Mouse (Mus musculus) forebrain, embryonic 14.5 days (tissue): ENCODE measurements around the gene Ints13. TPM values are rescaled to one million over a fixed set of nuclear protein-coding genes. Genes with fewer than 3 reads are reported as not detected.
A peak's percentile ranks its signal among the peaks of the same experiment; 100 is the strongest.
"Not testable (repeated sequence)": the region's sequence is repeated elsewhere in the genome, so short reads cannot be mapped to it uniquely, and the experiment has no call there.

Experiments used
- ATAC-seq: fragments of 200-750 bp; cut with Nextera tagmentation; 2 replicates; pipeline ENCODE4 v1.8.0; 2017; ENCODE audit warnings: mild to moderate bottlenecking, moderate library complexity
- DNase-seq: peaks from one replicate; pipeline ENCODE4 v3.0.0-alpha.2; 2015; ENCODE audit warnings: low spot score
- H3K27ac ChIP-seq: fragments of 300-500 bp; sonication (generic); 2 replicates; pipeline ENCODE4 v1.5.1; 2014; ENCODE audit warnings: low read depth, mild to moderate bottlenecking, control low read depth, low read length, moderate library complexity
- H3K27me3 ChIP-seq: fragments of 300-500 bp; sonication (generic); replicated peaks from 2 replicates; pipeline ENCODE4 v1.6.1; 2014; ENCODE audit warnings: low read length, control low read depth, mixed read lengths; ENCODE audit not compliant: control insufficient read depth, insufficient read depth
- H3K36me3 ChIP-seq: fragments of 300-500 bp; sonication (generic); 2 replicates; pipeline ENCODE4 v1.6.1; 2014; ENCODE audit warnings: low read length, control low read depth; ENCODE audit not compliant: control insufficient read depth, insufficient read depth
- H3K4me1 ChIP-seq: fragments of 300-500 bp; sonication (generic); 2 replicates; pipeline ENCODE4 v1.6.1; 2014; ENCODE audit warnings: antibody characterized with exemption, low read length, control low read depth; ENCODE audit not compliant: control insufficient read depth, insufficient read depth
- H3K4me2 ChIP-seq: fragments of 300-500 bp; sonication (generic); 2 replicates; pipeline ENCODE4 v1.6.1; 2014; ENCODE audit warnings: mild to moderate bottlenecking, control low read depth, low read length
- H3K4me3 ChIP-seq: fragments of 300-500 bp; sonication (generic); 2 replicates; pipeline ENCODE4 v1.5.1; 2014; ENCODE audit warnings: low read depth, low read length, control low read depth
- H3K9ac ChIP-seq: fragments of 300-500 bp; sonication (generic); 2 replicates; pipeline ENCODE4 v1.6.1; 2014; ENCODE audit warnings: mild to moderate bottlenecking, low read length, control low read depth, moderate library complexity
- H3K9me3 ChIP-seq: fragments of 300-500 bp; sonication (generic); replicated peaks from 2 replicates; pipeline ENCODE4 v1.6.1; 2016; ENCODE audit warnings: low read length, control low read depth, mixed read lengths; ENCODE audit not compliant: control insufficient read depth
- WGBS: fragments of 180-500 bp; shearing (Covaris S2); extraction: QIAGEN DNeasy Blood & Tissue Kit; methylation state at CpG from one replicate; pipeline ENCODE4 v1.1.7; 2014; 5-methylcytosine and 5-hydroxymethylcytosine counted together
- polyA plus RNA-seq: library from polyadenylated mRNA; unstranded; fragments of >200 nt; fragmentation: Nextera tagmentation; extraction: Ambion mirVana; gene quantifications from 2 replicates; pipeline ENCODE4 v1.2.1, GENCODE M21; 2014

Gene Ints13
- polyA plus RNA-seq, 1 experiment from 2014 or later = 52.9 TPM

DNA sequence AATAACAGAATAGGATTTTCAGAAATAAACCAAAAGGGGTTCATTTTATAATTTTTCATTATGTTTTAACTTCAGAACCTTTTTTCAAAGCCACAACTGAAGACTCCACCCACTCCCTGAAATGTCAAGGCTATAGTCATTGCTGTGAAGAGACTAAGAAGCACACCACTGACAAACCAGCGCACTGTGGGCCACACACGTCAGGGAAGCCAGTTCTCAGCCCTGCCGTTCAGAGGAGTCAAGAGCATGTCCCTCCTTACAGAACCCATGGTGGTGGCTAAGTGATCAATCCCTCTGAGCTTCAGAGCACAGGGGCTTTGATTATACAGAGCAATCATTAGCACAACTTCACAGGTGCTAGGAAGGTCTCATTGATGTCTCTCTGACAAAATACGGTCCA lies 25.0 kb upstream of the Ints13 start:
- DNase-seq (no peak), ATAC-seq (no peak)
- Histone ChIP-seq H3K9ac (no peak overlapping the region), H3K27ac (no peak overlapping the region), H3K36me3 (peaks cover 81% of the 10 kb centered on the region), H3K4me1 (no peaks in the 10 kb centered on the region), H3K27me3 (no peaks in the 10 kb centered on the region), H3K4me3 (no peak overlapping the region), H3K9me3 (no peaks in the 10 kb centered on the region), H3K4me2 (no peak overlapping the region)
- WGBS = 88% methylated on average over 4 of the region's 4 CpGs

DNA sequence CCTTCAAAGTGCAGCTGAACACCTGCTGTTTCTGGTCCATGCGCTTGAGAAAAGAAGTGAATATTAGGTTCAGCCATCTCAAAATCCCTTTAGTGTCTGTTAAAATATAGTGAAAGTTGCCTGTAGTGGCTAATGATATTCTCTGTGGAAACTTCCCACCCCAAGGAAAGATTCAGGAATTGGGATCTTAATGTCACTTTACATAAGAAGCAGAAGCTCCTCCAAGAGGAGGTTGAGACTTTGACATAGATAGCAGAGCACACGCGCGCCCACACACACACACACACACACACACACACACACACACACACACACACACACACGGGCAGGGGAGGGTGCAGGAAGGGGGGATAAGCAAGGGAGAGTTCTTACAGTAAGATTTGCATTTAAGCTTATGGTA lies 7.5 kb upstream of the Ints13 start:
- H3K27ac ChIP-seq = no peak overlapping the region
- 96% methylated on average over 5 of the region's 5 CpGs for WGBS
- no peak overlapping the region for H3K4me2 ChIP-seq
- no peaks in the 10 kb centered on the region for H3K4me1 ChIP-seq
- no peaks in the 10 kb centered on the region for H3K27me3 ChIP-seq
- no peak overlapping the region for H3K9ac ChIP-seq
- DNase-seq = no peak
- peaks cover 38% of the 10 kb centered on the region for H3K36me3 ChIP-seq
- no peaks in the 10 kb centered on the region for H3K9me3 ChIP-seq
- ATAC-seq = no peak
- no peak overlapping the region for H3K4me3 ChIP-seq

DNA sequence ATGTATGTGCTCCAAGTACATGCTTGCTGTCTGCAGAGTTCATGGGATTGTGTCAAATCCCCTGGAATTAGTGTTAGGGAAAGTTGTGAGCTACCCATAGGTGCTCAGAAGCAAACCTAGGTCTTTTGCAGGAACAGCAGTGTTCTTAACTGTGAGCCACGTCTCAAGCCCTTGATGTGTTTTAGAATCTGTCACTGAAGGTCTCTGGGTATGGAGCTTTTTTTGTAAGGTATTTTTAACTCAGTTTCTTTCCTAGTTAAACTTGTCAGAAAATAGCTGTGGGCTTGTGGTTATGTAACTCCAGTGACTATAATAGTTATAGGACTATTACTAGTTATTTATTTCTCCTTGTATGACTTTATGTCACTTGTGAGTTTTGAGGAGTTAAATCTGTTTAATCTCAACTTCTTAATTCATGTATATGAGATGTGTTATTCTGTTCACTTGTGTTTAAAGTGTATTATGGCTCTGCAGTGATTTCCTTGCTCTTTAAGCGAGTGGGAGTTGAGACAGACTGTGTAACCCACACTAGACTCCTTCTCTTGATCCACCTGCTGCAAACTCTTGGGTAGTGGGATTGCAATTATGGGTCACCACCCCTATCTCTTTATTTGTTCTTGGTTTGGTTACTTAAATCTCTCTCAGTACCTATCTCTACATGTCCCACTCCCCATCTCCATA lies 5.9 kb upstream of the Ints13 start:
- WGBS = 83% methylated on average over 2 of the region's 2 CpGs
- no peak for ATAC-seq

DNA sequence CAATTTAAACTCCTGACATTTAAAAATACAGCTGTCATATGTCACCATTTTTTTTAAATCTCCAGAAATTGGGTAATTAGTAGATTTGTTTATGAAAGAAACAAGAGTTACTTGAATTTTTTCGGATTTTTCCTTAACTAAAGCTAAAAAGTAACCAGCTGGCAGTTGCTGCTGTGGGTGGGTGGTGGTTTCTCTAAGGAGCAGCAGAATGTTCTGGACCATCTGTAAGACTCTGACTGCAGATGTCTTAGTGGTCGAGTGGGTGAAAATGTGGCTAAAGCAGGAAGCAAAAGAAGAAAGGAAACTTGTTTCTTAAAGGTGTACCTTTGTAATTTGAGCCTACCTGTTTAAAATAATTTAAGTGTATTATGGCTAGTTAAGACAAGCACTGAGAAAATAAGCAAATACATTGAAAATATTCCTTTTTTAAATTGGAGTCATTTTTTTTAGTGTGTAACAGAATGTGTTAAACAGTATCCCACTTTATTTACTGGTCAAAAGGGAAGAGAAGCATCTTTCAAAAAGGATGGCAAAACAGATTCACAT lies 2.8 kb upstream of the Ints13 start:
- no peaks in the 10 kb centered on the region for H3K36me3 ChIP-seq
- no peak overlapping the region for H3K27ac ChIP-seq
- H3K27me3 ChIP-seq = no peaks in the 10 kb centered on the region
- H3K9me3 ChIP-seq = no peaks in the 10 kb centered on the region
- DNase-seq (no peak), ATAC-seq (no peak)
- H3K4me1 ChIP-seq = peaks cover 15% of the 10 kb centered on the region
- no peak overlapping the region for H3K4me3 ChIP-seq
- no peak overlapping the region for H3K4me2 ChIP-seq
- 55% methylated on average over 2 of the region's 2 CpGs for WGBS
- H3K9ac ChIP-seq = no peak overlapping the region

More for the DNA sequence above, 5.9 kb upstream of the Ints13 start:
- Histone ChIP-seq H3K4me3 (no peak overlapping the region), H3K9ac (no peak overlapping the region), H3K27me3 (no peaks in the 10 kb centered on the region), H3K36me3 (peaks cover 21% of the 10 kb centered on the region; the same call in 1 of the 2 replicates), H3K4me1 (0 out of 2 replicates have a peak, but pooled peaks cover 4% of the 10 kb centered on the region), H3K27ac (no peak overlapping the region), H3K4me2 (no peak overlapping the region), H3K9me3 (no peaks in the 10 kb centered on the region)
- DNase-seq = no peak

DNA sequence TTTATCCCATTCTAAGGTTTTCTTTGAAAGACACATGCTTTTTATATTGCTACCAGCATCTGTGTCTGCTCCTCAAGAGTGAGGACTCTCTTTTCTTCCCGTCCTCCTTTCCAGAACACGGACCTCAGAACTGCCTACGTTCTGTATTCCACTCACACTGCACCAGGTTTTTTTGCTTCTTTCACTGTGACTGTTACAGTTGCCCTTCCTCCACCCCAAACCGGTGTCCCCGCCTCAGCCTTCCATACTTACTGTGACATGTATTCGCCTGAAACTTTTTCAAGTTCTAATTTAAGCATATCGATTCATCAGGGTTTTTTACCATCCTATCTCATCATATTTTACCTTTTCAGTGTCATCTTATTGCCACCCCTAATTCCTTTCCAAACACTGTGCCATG lies 951 bp upstream of the Ints13 start:
- WGBS = 15% methylated on average over 7 of the region's 7 CpGs
- H3K36me3 ChIP-seq = no peaks in the 10 kb centered on the region
- peak; percentile 20 for DNase-seq

DNA sequence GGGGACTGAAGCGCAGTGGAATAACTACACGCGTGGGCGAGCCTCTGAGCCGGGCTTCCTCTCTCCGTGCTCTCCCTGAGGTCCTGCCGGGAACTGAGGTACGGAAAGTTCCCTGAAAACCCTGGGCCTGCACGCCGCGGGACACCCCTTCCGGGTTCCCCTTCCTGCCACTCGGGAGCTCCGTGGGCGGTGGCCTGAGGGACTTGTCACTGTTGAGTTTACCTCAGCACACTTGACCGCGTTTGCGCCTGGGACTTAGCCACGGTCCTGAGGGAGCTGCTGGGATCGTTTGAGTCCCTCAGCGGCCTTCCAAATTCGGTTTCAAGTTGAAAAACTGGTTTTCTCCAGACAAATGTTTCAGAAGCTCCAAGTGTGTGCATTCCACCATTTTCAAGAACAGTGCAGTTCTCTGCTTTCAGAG lies 486 bp upstream of the Ints13 start:
- H3K4me3 ChIP-seq = peak overlapping the region; percentile 85
- ATAC-seq = no peak
- H3K9ac ChIP-seq = peak overlapping the region; percentile 93
- H3K4me1 ChIP-seq = peaks cover 22% of the 10 kb centered on the region
- H3K9me3 ChIP-seq = no peaks in the 10 kb centered on the region
- H3K27ac ChIP-seq = peak overlapping the region; percentile 96
- 0% methylated on average over 22 of the region's 22 CpGs for WGBS
- peak; percentile 57 for DNase-seq
- H3K27me3 ChIP-seq = no peaks in the 10 kb centered on the region
- H3K4me2 ChIP-seq = peak overlapping the region; percentile 68
- no peaks in the 10 kb centered on the region for H3K36me3 ChIP-seq

More for the DNA sequence above, 951 bp upstream of the Ints13 start:
- Histone ChIP-seq H3K27ac (no peak overlapping the region), H3K4me3 (peak overlapping the region; percentile 85), H3K4me2 (peak overlapping the region; percentile 68), H3K9me3 (no peaks in the 10 kb centered on the region), H3K9ac (peak overlapping the region; percentile 93), H3K27me3 (no peaks in the 10 kb centered on the region), H3K4me1 (peaks cover 22% of the 10 kb centered on the region)
- no peak for ATAC-seq

DNA sequence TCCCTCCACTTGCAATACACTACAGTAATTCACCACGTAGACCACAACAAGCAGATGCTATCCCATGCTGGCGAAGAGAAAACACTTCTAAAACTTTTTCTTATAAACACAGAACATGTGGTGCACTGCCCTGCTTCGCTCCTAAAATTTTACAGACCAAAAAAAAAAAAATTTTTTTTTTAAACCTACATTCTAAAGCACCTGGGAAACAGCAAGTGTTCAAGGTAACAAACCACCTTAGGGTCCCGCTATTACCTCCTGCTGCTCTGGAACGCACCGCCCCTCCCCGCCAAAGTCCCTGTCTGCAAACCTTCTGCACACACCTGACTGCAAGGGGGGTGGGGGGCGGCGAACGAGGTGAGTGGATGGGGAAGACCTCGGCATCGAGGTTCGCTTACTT lies 732 bp downstream of the Ints13 start, which contains the start of gene Fgfr1op2:
Gene Fgfr1op2, plus strand, starts transcription at position 301 of the 400 bp plus-strand sequence.
- Histone ChIP-seq H3K4me2 (peak within 1 kb of the TSS; percentile 70), H3K9me3 (no peaks in the 10 kb centered on the region), H3K9ac (peak within 1 kb of the TSS; percentile 93), H3K4me3 (peak within 1 kb of the TSS; percentile 85), H3K36me3 (no peaks in the 10 kb centered on the region), H3K27ac (peak within 1 kb of the TSS; percentile 96), H3K27me3 (no peaks in the 10 kb centered on the region), H3K4me1 (peaks cover 22% of the 10 kb centered on the region)
- DNase-seq = no peak
- under 1% methylated on average over 13 of the region's 13 CpGs for WGBS
- ATAC-seq = no peak; the same call in 1 of the 2 replicates

DNA sequence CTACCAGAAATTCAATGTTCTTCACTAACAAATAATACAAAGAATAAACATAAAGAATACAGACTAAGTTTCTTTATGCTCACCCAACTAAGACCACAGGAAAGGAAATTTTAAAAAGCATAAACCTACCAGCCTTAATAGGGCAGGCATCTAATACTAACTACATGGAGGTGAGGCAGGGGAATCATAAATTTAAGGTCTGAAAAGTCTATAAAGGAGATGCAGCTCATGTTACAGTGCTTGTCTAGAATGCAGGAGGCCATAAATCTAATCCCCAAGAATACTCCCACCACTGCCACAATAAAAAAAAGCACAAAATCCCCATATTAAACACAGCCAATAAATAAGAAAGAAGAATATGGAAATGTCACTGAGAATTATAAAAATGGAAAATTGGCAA lies 5.6 kb downstream of the Ints13 start:
- Histone ChIP-seq H3K4me1 (peaks cover 18% of the 10 kb centered on the region), H3K9ac (no peak overlapping the region), H3K36me3 (0 out of 2 replicates have a peak, but pooled peaks cover 3% of the 10 kb centered on the region), H3K4me2 (no peak overlapping the region), H3K27ac (no peak overlapping the region), H3K27me3 (no peaks in the 10 kb centered on the region), H3K9me3 (no peaks in the 10 kb centered on the region), H3K4me3 (no peak overlapping the region)
- DNase-seq (no peak), ATAC-seq (no peak)

DNA sequence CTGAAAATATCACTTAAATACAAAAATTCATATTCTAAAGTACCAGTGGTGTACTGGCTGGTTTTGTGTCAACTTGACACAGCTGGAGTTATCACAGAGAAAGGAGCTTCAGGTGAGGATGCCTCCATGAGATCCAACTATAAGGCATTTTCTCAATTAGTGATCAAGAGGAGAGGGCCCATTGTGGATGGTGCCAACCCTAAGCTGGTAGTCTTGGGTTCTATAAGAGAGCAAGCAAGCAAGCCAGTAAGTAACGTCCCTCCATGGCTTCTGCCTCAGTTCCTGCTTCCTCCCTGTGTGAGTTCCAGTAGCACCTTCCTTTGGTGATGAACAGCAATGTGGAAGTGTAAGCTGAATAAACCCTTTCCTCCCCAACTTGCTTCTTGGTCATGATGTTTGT lies 15.2 kb downstream of the Ints13 start:
- DNase-seq, H3K9ac ChIP-seq: not testable (repeated sequence)
- WGBS = 77% methylated on average over 1 of the region's 1 CpGs

More for the DNA sequence above, 15.2 kb downstream of the Ints13 start:
- H3K36me3 ChIP-seq = peaks cover 60% of the 10 kb centered on the region
- H3K27me3 ChIP-seq, H3K4me1 ChIP-seq, H3K4me3 ChIP-seq, ATAC-seq, H3K9me3 ChIP-seq, H3K4me2 ChIP-seq, H3K27ac ChIP-seq: not testable (repeated sequence)
